Mouse (Mus musculus) midbrain, embryonic 13.5 days (tissue): ENCODE measurements at regions not wholly inside any gene's neighbourhood (a gene's known extent, or its start where the extent isn't known, plus 50 kb on each side); places are given as distances from the start of the nearest gene placed in this dataset.

Experiments
- ATAC-seq: fragments of 200-750 bp; cut with Nextera tagmentation; 2 replicates; pipeline ENCODE4 v1.8.0; 2017; ENCODE audit warnings: mild to moderate bottlenecking, moderate TSS enrichment, moderate library complexity
- H3K27ac ChIP-seq: fragments of 300-500 bp; sonication (generic); 2 replicates; pipeline ENCODE4 v1.5.1; 2015; ENCODE audit warnings: inconsistent platforms, mild to moderate bottlenecking, moderate library complexity
- H3K27me3 ChIP-seq: fragments of 300-500 bp; sonication (generic); 2 replicates; pipeline ENCODE4 v1.6.1; 2015; ENCODE audit warnings: mild to moderate bottlenecking, inconsistent platforms
- H3K36me3 ChIP-seq: fragments of 300-500 bp; sonication (generic); 2 replicates; pipeline ENCODE4 v1.6.1; 2015; ENCODE audit warnings: mild to moderate bottlenecking, inconsistent platforms
- H3K4me1 ChIP-seq: fragments of 300-500 bp; sonication (generic); replicated peaks from 2 replicates; pipeline ENCODE4 v1.6.1; 2015; ENCODE audit warnings: inconsistent platforms
- H3K4me2 ChIP-seq: fragments of 300-500 bp; sonication (generic); replicated peaks from 2 replicates; pipeline ENCODE4 v1.6.1; 2015; ENCODE audit warnings: moderate library complexity, mild to moderate bottlenecking, inconsistent platforms
- H3K4me3 ChIP-seq: fragments of 300-500 bp; sonication (generic); replicated peaks from 2 replicates; pipeline ENCODE4 v1.5.1; 2015; ENCODE audit warnings: mild to moderate bottlenecking, inconsistent platforms
- H3K9ac ChIP-seq: fragments of 300-500 bp; sonication (generic); replicated peaks from 2 replicates; pipeline ENCODE4 v1.6.1; 2015; ENCODE audit warnings: mild to moderate bottlenecking, inconsistent platforms
- H3K9me3 ChIP-seq: fragments of 300-500 bp; sonication (generic); 2 replicates; pipeline ENCODE4 v1.6.1; 2016; ENCODE audit warnings: mild to moderate bottlenecking, inconsistent platforms
- WGBS: fragments of 180-500 bp; shearing (Covaris S2); methylation state at CpG from one replicate; pipeline ENCODE4 v1.1.7; 2015; 5-methylcytosine and 5-hydroxymethylcytosine counted together

GRCm38 (mm10) chr12:77179138-77179537 lies 58.8 kb upstream of the Fut8 start:
- Histone ChIP-seq H3K4me1 (peaks cover 8% of the 10 kb centered on the region), H3K27ac (no peak overlapping the region), H3K9me3 (no peaks in the 10 kb centered on the region), H3K4me2 (no peak overlapping the region), H3K36me3 (no peaks in the 10 kb centered on the region), H3K27me3 (no peaks in the 10 kb centered on the region), H3K9ac (no peak overlapping the region), H3K4me3 (no peak overlapping the region)
- ATAC-seq: no peak
- WGBS: 94% methylated on average over 7 of the region's 7 CpGs

GRCm38 (mm10) chr12:77177811-77178578 lies 59.9 kb upstream of the Fut8 start:
- no peaks in the 10 kb centered on the region for H3K9me3 ChIP-seq
- H3K4me3 ChIP-seq: no peak overlapping the region
- H3K27me3 ChIP-seq: no peaks in the 10 kb centered on the region
- no peak overlapping the region for H3K4me2 ChIP-seq
- H3K9ac ChIP-seq: 0 out of 2 replicates have a peak overlapping the region, but pooled peaks have one; percentile 6
- ATAC-seq: no peak
- no peaks in the 10 kb centered on the region for H3K36me3 ChIP-seq
- no peak overlapping the region; the same call in 1 of the 2 replicates for H3K27ac ChIP-seq
- WGBS: 41% methylated on average over 15 of the region's 15 CpGs
- peaks cover 8% of the 10 kb centered on the region for H3K4me1 ChIP-seq

GRCm38 (mm10) chr12:77177303-77177702 lies 60.6 kb upstream of the Fut8 start:
- Histone ChIP-seq H3K4me1 (peaks cover 8% of the 10 kb centered on the region), H3K27me3 (no peaks in the 10 kb centered on the region), H3K9me3 (no peaks in the 10 kb centered on the region), H3K4me3 (no peak overlapping the region), H3K27ac (no peak overlapping the region), H3K9ac (no peak overlapping the region), H3K4me2 (no peak overlapping the region), H3K36me3 (no peaks in the 10 kb centered on the region)
- no peak for ATAC-seq
- WGBS: 82% methylated on average over 3 of the region's 3 CpGs

GRCm38 (mm10) chr12:77174032-77174431 lies 63.9 kb upstream of the Fut8 start:
- no peak for ATAC-seq

GRCm38 (mm10) chr12:77172540-77172939 lies 65.4 kb upstream of the Fut8 start:
- 94% methylated on average over 2 of the region's 2 CpGs for WGBS

More at GRCm38 (mm10) chr12:77174032-77174431, 63.9 kb upstream of the Fut8 start:
- H3K36me3 ChIP-seq: no peaks in the 10 kb centered on the region
- no peak overlapping the region for H3K4me3 ChIP-seq
- no peak overlapping the region for H3K9ac ChIP-seq
- no peaks in the 10 kb centered on the region for H3K9me3 ChIP-seq
- H3K4me1 ChIP-seq: peaks cover 8% of the 10 kb centered on the region
- no peaks in the 10 kb centered on the region for H3K27me3 ChIP-seq
- no peak overlapping the region for H3K4me2 ChIP-seq
- no peak overlapping the region for H3K27ac ChIP-seq

GRCm38 (mm10) chr12:77170257-77170656 lies 67.7 kb upstream of the Fut8 start:
- whole genome bisulfite sequencing: 93% methylated on average over 5 of the region's 5 CpGs
- no peaks in the 10 kb centered on the region for H3K36me3 ChIP-seq
- no peak for ATAC-seq
- H3K4me2 ChIP-seq: no peak overlapping the region
- no peaks in the 10 kb centered on the region for H3K27me3 ChIP-seq
- H3K4me1 ChIP-seq: no peaks in the 10 kb centered on the region
- H3K9me3 ChIP-seq: 0 out of 2 replicates have a peak, but pooled peaks cover 3% of the 10 kb centered on the region
- H3K4me3 ChIP-seq: no peak overlapping the region
- no peak overlapping the region for H3K9ac ChIP-seq
- H3K27ac ChIP-seq: no peak overlapping the region

More at GRCm38 (mm10) chr12:77172540-77172939, 65.4 kb upstream of the Fut8 start:
- no peaks in the 10 kb centered on the region for H3K36me3 ChIP-seq
- no peaks in the 10 kb centered on the region for H3K9me3 ChIP-seq
- H3K27me3 ChIP-seq: no peaks in the 10 kb centered on the region
- no peak overlapping the region for H3K27ac ChIP-seq
- H3K4me3 ChIP-seq: no peak overlapping the region
- H3K9ac ChIP-seq: no peak overlapping the region
- no peak overlapping the region for H3K4me2 ChIP-seq
- no peak for ATAC-seq
- no peaks in the 10 kb centered on the region for H3K4me1 ChIP-seq

- 79% methylated on average over 1 of the region's 1 CpGs for WGBS
- Histone ChIP-seq H3K4me2 (no peak overlapping the region), H3K27ac (no peak overlapping the region), H3K27me3 (no peaks in the 10 kb centered on the region), H3K9me3 (0 out of 2 replicates have a peak, but pooled peaks cover 3% of the 10 kb centered on the region), H3K4me3 (no peak overlapping the region), H3K4me1 (no peaks in the 10 kb centered on the region), H3K36me3 (no peaks in the 10 kb centered on the region), H3K9ac (no peak overlapping the region)
- ATAC-seq: no peak
Observed at GRCm38 (mm10) chr12:77168367-77168766, 69.6 kb upstream of the Fut8 start.

GRCm38 (mm10) chr12:77156698-77157097 lies 81.2 kb upstream of the Fut8 start:
- Histone ChIP-seq H3K4me3 (no peak overlapping the region), H3K4me2 (no peak overlapping the region), H3K9ac (no peak overlapping the region), H3K27ac (no peak overlapping the region), H3K4me1 (no peaks in the 10 kb centered on the region), H3K27me3 (no peaks in the 10 kb centered on the region), H3K36me3 (no peaks in the 10 kb centered on the region), H3K9me3 (no peaks in the 10 kb centered on the region)
- WGBS: 81% methylated on average over 2 of the region's 2 CpGs
- ATAC-seq: no peak

GRCm38 (mm10) chr12:77155626-77156025 lies 82.3 kb upstream of the Fut8 start:
- H3K27ac ChIP-seq: no peak overlapping the region
- no peaks in the 10 kb centered on the region for H3K9me3 ChIP-seq
- no peaks in the 10 kb centered on the region for H3K27me3 ChIP-seq
- H3K9ac ChIP-seq: no peak overlapping the region
- H3K4me3 ChIP-seq: no peak overlapping the region
- no peaks in the 10 kb centered on the region for H3K36me3 ChIP-seq
- WGBS: 71% methylated on average over 6 of the region's 6 CpGs
- no peaks in the 10 kb centered on the region for H3K4me1 ChIP-seq
- no peak for ATAC-seq
- no peak overlapping the region for H3K4me2 ChIP-seq

GRCm38 (mm10) chr12:77151471-77151870 lies 86.5 kb upstream of the Fut8 start:
- Histone ChIP-seq H3K27ac (no peak overlapping the region), H3K9me3 (no peaks in the 10 kb centered on the region), H3K27me3 (no peaks in the 10 kb centered on the region), H3K4me2 (no peak overlapping the region), H3K4me3 (no peak overlapping the region), H3K36me3 (no peaks in the 10 kb centered on the region), H3K9ac (no peak overlapping the region), H3K4me1 (no peaks in the 10 kb centered on the region)
- ATAC-seq: no peak
- 86% methylated on average over 2 of the region's 2 CpGs for WGBS

GRCm38 (mm10) chr12:77149835-77150234 lies 88.1 kb upstream of the Fut8 start:
- Histone ChIP-seq H3K9ac (no peak overlapping the region), H3K4me3 (no peak overlapping the region), H3K27me3 (no peaks in the 10 kb centered on the region), H3K4me1 (no peaks in the 10 kb centered on the region), H3K9me3 (no peaks in the 10 kb centered on the region), H3K36me3 (no peaks in the 10 kb centered on the region), H3K27ac (no peak overlapping the region), H3K4me2 (no peak overlapping the region)
- no peak for ATAC-seq

GRCm38 (mm10) chr12:77148146-77148545 lies 89.8 kb upstream of the Fut8 start:
- no peak overlapping the region for H3K9ac ChIP-seq
- WGBS: 91% methylated on average over 2 of the region's 2 CpGs
- no peak overlapping the region for H3K4me3 ChIP-seq
- H3K27ac ChIP-seq: no peak overlapping the region
- no peak for ATAC-seq
- no peaks in the 10 kb centered on the region for H3K36me3 ChIP-seq
- no peak overlapping the region for H3K4me2 ChIP-seq
- no peaks in the 10 kb centered on the region for H3K27me3 ChIP-seq
- H3K9me3 ChIP-seq: no peaks in the 10 kb centered on the region
- H3K4me1 ChIP-seq: no peaks in the 10 kb centered on the region

GRCm38 (mm10) chr12:77143958-77144357 lies 94.0 kb upstream of the Fut8 start:
- no peak overlapping the region for H3K4me3 ChIP-seq
- ATAC-seq: no peak
- H3K4me2 ChIP-seq: no peak overlapping the region
- H3K36me3 ChIP-seq: no peaks in the 10 kb centered on the region
- H3K27me3 ChIP-seq: no peaks in the 10 kb centered on the region
- WGBS: 63% methylated on average over 3 of the region's 3 CpGs
- no peaks in the 10 kb centered on the region for H3K9me3 ChIP-seq
- no peaks in the 10 kb centered on the region for H3K4me1 ChIP-seq
- no peak overlapping the region for H3K9ac ChIP-seq
- H3K27ac ChIP-seq: no peak overlapping the region
